Mouse (Mus musculus) urinary bladder, postnatal 0 days (tissue): ENCODE data around the gene Gm29564. TPM values are rescaled to one million over a fixed set of nuclear protein-coding genes. Genes with fewer than 3 reads are reported as not detected.

Experiments
- polyA plus RNA-seq: library from polyadenylated mRNA; unstranded; fragments of >200 nt; fragmentation: Nextera tagmentation; extraction: Ambion mirVana; gene quantifications from 2 replicates; pipeline ENCODE4 v1.2.1, GENCODE M21; 2015

The Gm29564 gene
- polyA plus RNA-seq = not detected in 2 replicates

GRCm38 (mm10) chrY:78212693-78213092 is at the start of gene Gm29564:
Gene Gm29564 (plus strand): TSS chrY:78212993.

Other genes with a start within 250 kb of the Gm29564 start
- not detected in 2 replicates for gene Gm20867, start 249.8 kb upstream of the Gm29564 start, polyA plus RNA-seq